Mouse (Mus musculus): ENCODE data around the gene Lsm2. TPM values are rescaled to one million over a fixed set of nuclear protein-coding genes. Genes with fewer than 3 reads are reported as not detected.
"Not testable (repeated sequence)": the region's sequence is repeated elsewhere in the genome, so short reads cannot be mapped to it uniquely, and the experiment has no call there.

Lsm2 gene
- polyA plus RNA-seq, 1 experiment from 2014 or later: 215 TPM

DNA sequence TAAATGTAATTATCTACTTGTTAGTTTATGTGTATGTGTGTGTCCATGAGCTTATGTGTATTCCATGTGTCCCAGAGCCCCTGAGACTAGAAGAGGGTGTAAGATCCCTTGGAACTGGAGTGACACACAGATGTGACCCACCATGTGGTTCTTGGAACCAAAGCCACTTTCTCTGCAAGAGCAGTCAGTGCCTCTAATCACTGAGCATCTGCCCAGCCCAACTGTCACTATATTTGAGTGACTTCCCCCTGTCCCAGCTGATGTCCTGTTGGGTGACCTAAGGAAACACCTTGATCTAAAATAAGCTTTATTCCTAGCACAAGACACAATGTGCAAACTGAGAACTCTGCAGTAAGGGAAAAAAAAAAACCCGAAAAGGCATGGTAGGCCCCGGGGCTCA is 46.7 kb downstream of the Lsm2 start:
- WGBS (ENCODE audit: insufficient replicate concordance): 72% methylated on average over 2 of the region's 2 CpGs
- no peaks in the 10 kb centered on the region for H3K36me3 ChIP-seq
- H3K9ac ChIP-seq: no peak overlapping the region
- H3K4me3 ChIP-seq: no peak overlapping the region
- H3K4me2 ChIP-seq: no peak overlapping the region
- H3K27me3 ChIP-seq (replicated peaks): 0 out of 2 replicates have a peak, but pooled peaks cover 6% of the 10 kb centered on the region
- ATAC-seq: no peak
- peaks cover 87% of the 10 kb centered on the region for H3K4me1 ChIP-seq
- H3K9me3 ChIP-seq (replicated peaks): no peaks in the 10 kb centered on the region
- no peak overlapping the region for H3K27ac ChIP-seq

GRCm38 (mm10) chr17:35029691-35030532 is 48.2 kb downstream of the Lsm2 start:
- no peak overlapping the region for H3K9ac ChIP-seq
- 0 out of 2 replicates have a peak overlapping the region, but pooled peaks have one; percentile 10 for H3K4me2 ChIP-seq
- 0 out of 2 replicates have a peak, but pooled peaks cover 3% of the 10 kb centered on the region for H3K27me3 ChIP-seq (replicated peaks)
- H3K27ac ChIP-seq: no peak overlapping the region
- peaks cover 76% of the 10 kb centered on the region for H3K4me1 ChIP-seq
- no peak for ATAC-seq
- H3K9me3 ChIP-seq (replicated peaks): no peaks in the 10 kb centered on the region
- WGBS (ENCODE audit: insufficient replicate concordance): 42% methylated on average over 19 of the region's 19 CpGs
- H3K4me3 ChIP-seq: no peak overlapping the region
- H3K36me3 ChIP-seq: no peaks in the 10 kb centered on the region

- H3K9me3 ChIP-seq (replicated peaks): no peaks in the 10 kb centered on the region
- H3K36me3 ChIP-seq: no peaks in the 10 kb centered on the region
- H3K9ac ChIP-seq: no peak overlapping the region
- 91% methylated on average over 11 of the region's 11 CpGs for WGBS (ENCODE audit: insufficient replicate concordance)
- no peak overlapping the region for H3K4me3 ChIP-seq
- H3K4me2 ChIP-seq: no peak overlapping the region
- H3K4me1 ChIP-seq: peaks cover 66% of the 10 kb centered on the region
- 0 out of 2 replicates have a peak, but pooled peaks cover 3% of the 10 kb centered on the region for H3K27me3 ChIP-seq (replicated peaks)
- H3K27ac ChIP-seq: no peak overlapping the region
- no peak for ATAC-seq
Observed at GRCm38 (mm10) chr17:35031272-35031671, 49.6 kb downstream of the Lsm2 start.

DNA sequence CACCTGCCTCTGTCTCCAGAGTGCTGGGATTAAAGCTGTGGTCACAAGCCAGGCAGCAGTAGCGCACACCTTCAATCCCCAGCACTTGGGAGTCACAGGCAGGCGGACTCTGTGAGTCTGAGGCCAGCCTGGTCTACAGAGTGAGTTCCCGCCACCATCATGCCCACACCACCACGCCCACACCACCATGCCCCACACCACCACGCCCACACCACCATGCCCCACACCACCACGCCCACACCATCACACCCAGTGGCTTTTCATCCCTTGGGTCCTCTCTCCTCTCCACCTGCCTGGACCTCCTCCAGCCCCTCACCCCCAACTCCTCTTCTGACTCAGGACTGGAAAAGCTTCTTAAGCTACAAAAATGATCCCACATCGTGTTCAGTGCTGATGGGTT is 50.2 kb downstream of the Lsm2 start:
- no peak for ATAC-seq
- no peaks in the 10 kb centered on the region for H3K9me3 ChIP-seq (replicated peaks)
- WGBS (ENCODE audit: insufficient replicate concordance): 59% methylated on average over 7 of the region's 7 CpGs
- no peak overlapping the region for H3K4me3 ChIP-seq
- H3K27ac ChIP-seq: no peak overlapping the region
- H3K27me3 ChIP-seq (replicated peaks): 0 out of 2 replicates have a peak, but pooled peaks cover 3% of the 10 kb centered on the region
- H3K36me3 ChIP-seq: no peaks in the 10 kb centered on the region
- no peak overlapping the region for H3K4me2 ChIP-seq
- no peak overlapping the region for H3K9ac ChIP-seq
- peaks cover 62% of the 10 kb centered on the region for H3K4me1 ChIP-seq

DNA sequence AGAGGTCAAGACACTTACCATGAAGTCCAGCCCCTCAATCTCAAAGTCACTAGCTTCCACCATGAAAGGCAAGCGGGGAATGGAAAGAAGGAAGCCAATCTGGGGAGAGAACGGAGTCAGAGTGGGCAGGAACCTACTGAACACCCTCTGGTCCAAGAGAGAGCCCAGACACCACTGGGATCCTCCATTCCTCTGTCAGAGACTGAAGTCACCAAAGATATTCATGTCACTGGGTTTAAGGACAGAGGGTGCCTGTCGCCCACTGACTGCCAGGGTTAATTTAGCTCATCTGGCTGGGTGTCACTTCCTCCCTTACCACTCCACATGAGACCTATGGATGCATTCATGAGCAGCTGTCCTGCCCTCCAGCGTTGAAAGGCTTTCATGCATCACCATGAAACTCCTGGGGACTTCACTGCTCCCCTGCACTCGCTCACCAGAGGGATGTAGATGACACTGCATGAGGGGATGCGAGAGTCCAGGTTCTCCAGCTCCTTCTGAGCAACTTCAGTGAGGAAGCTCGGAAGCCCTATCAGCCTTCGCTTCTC is 50.7 kb downstream of the Lsm2 start:
- Histone ChIP-seq H3K4me3 (no peak overlapping the region), H3K36me3 (no peaks in the 10 kb centered on the region), H3K9ac (no peak overlapping the region), H3K9me3 (replicated peaks) (no peaks in the 10 kb centered on the region), H3K27ac (no peak overlapping the region), H3K4me1 (peaks cover 58% of the 10 kb centered on the region), H3K4me2 (no peak overlapping the region), H3K27me3 (replicated peaks) (0 out of 2 replicates have a peak, but pooled peaks cover 3% of the 10 kb centered on the region)
- WGBS (ENCODE audit: insufficient replicate concordance): 60% methylated on average over 8 of the region's 8 CpGs
- ATAC-seq: no peak

DNA sequence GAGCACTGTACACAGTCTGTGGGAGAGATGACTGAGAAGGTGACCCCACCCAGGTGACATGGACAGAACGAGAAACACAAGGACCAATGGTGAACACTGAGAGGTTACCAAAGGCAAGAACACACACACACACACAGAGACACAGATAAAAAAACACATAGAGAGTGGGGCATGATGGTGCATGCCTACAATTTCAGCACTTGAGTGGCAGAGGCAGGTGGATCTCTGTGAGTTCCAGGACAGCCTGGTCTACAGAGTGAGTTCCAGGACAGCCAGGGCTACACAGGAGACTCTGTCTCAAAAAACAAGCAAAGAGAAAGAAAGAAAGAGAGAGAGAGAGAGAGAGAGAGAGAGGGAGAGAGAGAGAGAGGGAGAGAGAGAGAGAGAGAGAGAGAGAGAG is 52.0 kb downstream of the Lsm2 start:
- not testable (repeated sequence) for H3K4me3 ChIP-seq; H3K36me3 ChIP-seq; H3K9ac ChIP-seq; H3K4me2 ChIP-seq; H3K9me3 ChIP-seq (replicated peaks); H3K27me3 ChIP-seq (replicated peaks); H3K27ac ChIP-seq; ATAC-seq
- 63% methylated on average over 1 of the region's 1 CpGs for WGBS (ENCODE audit: insufficient replicate concordance)
- H3K4me1 ChIP-seq: peaks cover 45% of the 10 kb centered on the region

GRCm38 (mm10) chr17:35034896-35035295 is 53.2 kb downstream of the Lsm2 start:
- no peak overlapping the region for H3K4me2 ChIP-seq
- 0 out of 2 replicates have a peak overlapping the region, but pooled peaks have one; percentile 23 for H3K27ac ChIP-seq
- no peak overlapping the region for H3K9ac ChIP-seq
- no peak overlapping the region for H3K4me3 ChIP-seq
- no peaks in the 10 kb centered on the region for H3K36me3 ChIP-seq
- 66% methylated on average over 6 of the region's 6 CpGs for WGBS (ENCODE audit: insufficient replicate concordance)
- no peaks in the 10 kb centered on the region for H3K9me3 ChIP-seq (replicated peaks)
- peaks cover 43% of the 10 kb centered on the region for H3K4me1 ChIP-seq
- no peak for ATAC-seq
- 0 out of 2 replicates have a peak, but pooled peaks cover 3% of the 10 kb centered on the region for H3K27me3 ChIP-seq (replicated peaks)

Other genes starting within 250 kb of the Lsm2 start
- 0.42 and 0.61 TPM in 2 replicates for gene C4b, start 238.0 kb upstream of the Lsm2 start, polyA plus RNA-seq (2016; fragmentation: Nextera tagmentation; extraction: Ambion mirVana)
- not detected in 2 replicates for gene Cyp21a1, start 177.3 kb upstream of the Lsm2 start, polyA plus RNA-seq (2016; fragmentation: Nextera tagmentation; extraction: Ambion mirVana)
- 18.0 and 18.6 TPM in 2 replicates for gene Stk19, start 144.9 kb upstream of the Lsm2 start, polyA plus RNA-seq (2016; fragmentation: Nextera tagmentation; extraction: Ambion mirVana)
- 37.0 and 38.8 TPM in 2 replicates for gene Dxo, start 144.8 kb upstream of the Lsm2 start, polyA plus RNA-seq (2016; fragmentation: Nextera tagmentation; extraction: Ambion mirVana)
- 34.0 and 39.5 TPM in 2 replicates for gene Skiv2l, start 131.7 kb upstream of the Lsm2 start, polyA plus RNA-seq (2016; fragmentation: Nextera tagmentation; extraction: Ambion mirVana)
- gene Nelfe, start 131.5 kb upstream of the Lsm2 start, polyA plus RNA-seq (2016; fragmentation: Nextera tagmentation; extraction: Ambion mirVana): 69.3 and 72.0 TPM in 2 replicates
- 83.5 and 85.0 TPM in 2 replicates for gene Cfb, start 119.3 kb upstream of the Lsm2 start, polyA plus RNA-seq (2016; fragmentation: Nextera tagmentation; extraction: Ambion mirVana)
- 1.8 and 1.9 TPM in 2 replicates for gene Zbtb12, start 102.4 kb upstream of the Lsm2 start, polyA plus RNA-seq (2016; fragmentation: Nextera tagmentation; extraction: Ambion mirVana)
- gene Gm20547, start 99.8 kb upstream of the Lsm2 start, polyA plus RNA-seq (2016; fragmentation: Nextera tagmentation; extraction: Ambion mirVana): not detected in 2 replicates
- 7.9 and 8.2 TPM in 2 replicates for gene C2, start 83.6 kb upstream of the Lsm2 start, polyA plus RNA-seq (2016; fragmentation: Nextera tagmentation; extraction: Ambion mirVana)
- gene Ehmt2, start 83.4 kb upstream of the Lsm2 start, polyA plus RNA-seq (2016; fragmentation: Nextera tagmentation; extraction: Ambion mirVana): 27.1 and 32.8 TPM in 2 replicates
- gene Slc44a4, start 67.4 kb upstream of the Lsm2 start, polyA plus RNA-seq (2016; fragmentation: Nextera tagmentation; extraction: Ambion mirVana): 0.75 and 0.79 TPM in 2 replicates
- gene Neu1, start 50.6 kb upstream of the Lsm2 start, polyA plus RNA-seq (2016; fragmentation: Nextera tagmentation; extraction: Ambion mirVana): 16.9 and 17.3 TPM in 2 replicates
- gene Hspa1b, start 22.6 kb upstream of the Lsm2 start, polyA plus RNA-seq (2016; fragmentation: Nextera tagmentation; extraction: Ambion mirVana): 0.11 and 0.21 TPM in 2 replicates
- 0.73 TPM in 1 of 2 replicates, not detected in the other for gene Gm20481, start 11.9 kb upstream of the Lsm2 start, polyA plus RNA-seq (2016; fragmentation: Nextera tagmentation; extraction: Ambion mirVana)
- 2.8 and 5.0 TPM in 2 replicates for gene Hspa1a, start 9.7 kb upstream of the Lsm2 start, polyA plus RNA-seq (2016; fragmentation: Nextera tagmentation; extraction: Ambion mirVana)
- gene Hspa1l, start 9.2 kb upstream of the Lsm2 start, polyA plus RNA-seq (2016; fragmentation: Nextera tagmentation; extraction: Ambion mirVana): 0.38 and 0.49 TPM in 2 replicates
- gene Vars, start 19.1 kb downstream of the Lsm2 start, polyA plus RNA-seq (2016; fragmentation: Nextera tagmentation; extraction: Ambion mirVana): 208 and 211 TPM in 2 replicates
- 0.10 and 0.15 TPM in 2 replicates for gene Vwa7, start 34.7 kb downstream of the Lsm2 start, polyA plus RNA-seq (2016; fragmentation: Nextera tagmentation; extraction: Ambion mirVana)
- gene Sapcd1, start 46.2 kb downstream of the Lsm2 start, polyA plus RNA-seq (2016; fragmentation: Nextera tagmentation; extraction: Ambion mirVana): 2.8 and 3.4 TPM in 2 replicates
- gene Msh5, start 64.9 kb downstream of the Lsm2 start, polyA plus RNA-seq (2016; fragmentation: Nextera tagmentation; extraction: Ambion mirVana): 4.0 and 4.8 TPM in 2 replicates
- 160 and 162 TPM in 2 replicates for gene Clic1, start 68.1 kb downstream of the Lsm2 start, polyA plus RNA-seq (2016; fragmentation: Nextera tagmentation; extraction: Ambion mirVana)
- 49.0 and 49.1 TPM in 2 replicates for gene Ddah2, start 77.2 kb downstream of the Lsm2 start, polyA plus RNA-seq (2016; fragmentation: Nextera tagmentation; extraction: Ambion mirVana)
- 0.41 and 0.44 TPM in 2 replicates for gene Ly6g6c, start 83.5 kb downstream of the Lsm2 start, polyA plus RNA-seq (2016; fragmentation: Nextera tagmentation; extraction: Ambion mirVana)
- 7.3 and 8.7 TPM in 2 replicates for gene Mpig6b, start 84.3 kb downstream of the Lsm2 start, polyA plus RNA-seq (2016; fragmentation: Nextera tagmentation; extraction: Ambion mirVana)
- 0.23 TPM in 1 of 2 replicates, not detected in the other for gene Ly6g6e, start 95.0 kb downstream of the Lsm2 start, polyA plus RNA-seq (2016; fragmentation: Nextera tagmentation; extraction: Ambion mirVana)
- 0.36 and 0.53 TPM in 2 replicates for gene Ly6g6d, start 96.2 kb downstream of the Lsm2 start, polyA plus RNA-seq (2016; fragmentation: Nextera tagmentation; extraction: Ambion mirVana)
- 10.2 and 10.5 TPM in 2 replicates for gene Ly6g6f, start 103.7 kb downstream of the Lsm2 start, polyA plus RNA-seq (2016; fragmentation: Nextera tagmentation; extraction: Ambion mirVana)
- 60.2 and 61.1 TPM in 2 replicates for gene Abhd16a, start 107.4 kb downstream of the Lsm2 start, polyA plus RNA-seq (2016; fragmentation: Nextera tagmentation; extraction: Ambion mirVana)
- not detected in 2 replicates for gene Ly6g5c, start 126.4 kb downstream of the Lsm2 start, polyA plus RNA-seq (2016; fragmentation: Nextera tagmentation; extraction: Ambion mirVana)
- gene Ly6g5b, start 133.6 kb downstream of the Lsm2 start, polyA plus RNA-seq (2016; fragmentation: Nextera tagmentation; extraction: Ambion mirVana): 0.55 and 0.81 TPM in 2 replicates
- 16.5 and 19.6 TPM in 2 replicates for gene Gpank1, start 139.6 kb downstream of the Lsm2 start, polyA plus RNA-seq (2016; fragmentation: Nextera tagmentation; extraction: Ambion mirVana)
- gene Csnk2b, start 140.2 kb downstream of the Lsm2 start, polyA plus RNA-seq (2016; fragmentation: Nextera tagmentation; extraction: Ambion mirVana): 187 and 192 TPM in 2 replicates
- 3.7 and 4.3 TPM in 2 replicates for gene D17H6S53E, start 144.5 kb downstream of the Lsm2 start, polyA plus RNA-seq (2016; fragmentation: Nextera tagmentation; extraction: Ambion mirVana)
- gene Apom, start 150.2 kb downstream of the Lsm2 start, polyA plus RNA-seq (2016; fragmentation: Nextera tagmentation; extraction: Ambion mirVana): 482 and 508 TPM in 2 replicates
- gene Bag6, start 153.3 kb downstream of the Lsm2 start, polyA plus RNA-seq (2016; fragmentation: Nextera tagmentation; extraction: Ambion mirVana): 29.1 and 35.5 TPM in 2 replicates
- 83.0 and 86.8 TPM in 2 replicates for gene Prrc2a, start 183.0 kb downstream of the Lsm2 start, polyA plus RNA-seq (2016; fragmentation: Nextera tagmentation; extraction: Ambion mirVana)
- 10.5 and 11.6 TPM in 2 replicates for gene Aif1, start 194.2 kb downstream of the Lsm2 start, polyA plus RNA-seq (2016; fragmentation: Nextera tagmentation; extraction: Ambion mirVana)
- 20.8 and 23.7 TPM in 2 replicates for gene Lst1, start 206.6 kb downstream of the Lsm2 start, polyA plus RNA-seq (2016; fragmentation: Nextera tagmentation; extraction: Ambion mirVana)
- 1.2 and 1.3 TPM in 2 replicates for gene Ltb, start 212.6 kb downstream of the Lsm2 start, polyA plus RNA-seq (2016; fragmentation: Nextera tagmentation; extraction: Ambion mirVana)
- 0.33 and 0.36 TPM in 2 replicates for gene Tnf, start 220.1 kb downstream of the Lsm2 start, polyA plus RNA-seq (2016; fragmentation: Nextera tagmentation; extraction: Ambion mirVana)
- 0.12 TPM in 1 of 2 replicates, not detected in the other for gene Lta, start 223.5 kb downstream of the Lsm2 start, polyA plus RNA-seq (2016; fragmentation: Nextera tagmentation; extraction: Ambion mirVana)
- 0.42 TPM in 1 of 2 replicates, not detected in the other for gene Gm16181, start 239.0 kb downstream of the Lsm2 start, polyA plus RNA-seq (2016; fragmentation: Nextera tagmentation; extraction: Ambion mirVana)